Mouse (Mus musculus) hindbrain, postnatal 0 days (tissue): Measurements from ENCODE around the gene Gm29133. TPM values are rescaled to one million over a fixed set of nuclear protein-coding genes. Genes with fewer than 3 reads are reported as not detected.
A peak's percentile ranks its signal among the peaks of the same experiment; 100 is the strongest.

Experiments used
- ATAC-seq: fragments of 200-750 bp; cut with Nextera tagmentation; 2 replicates; pipeline ENCODE4 v1.8.0; 2017; ENCODE audit warnings: mild to moderate bottlenecking, moderate TSS enrichment, moderate library complexity
- DNase-seq: peaks from one replicate; pipeline ENCODE4 v3.0.0-alpha.2; 2015; ENCODE audit warnings: low spot score
- H3K27ac ChIP-seq: fragments of 300-500 bp; sonication (generic); 2 replicates; pipeline ENCODE4 v1.5.1; 2014; ENCODE audit warnings: mild to moderate bottlenecking
- H3K27me3 ChIP-seq: fragments of 300-500 bp; sonication (generic); 2 replicates; pipeline ENCODE4 v1.6.1; 2014; ENCODE audit warnings: low read length, mixed read lengths; ENCODE audit not compliant: insufficient read depth
- H3K36me3 ChIP-seq: fragments of 300-500 bp; sonication (generic); 2 replicates; pipeline ENCODE4 v1.6.1; 2014; ENCODE audit warnings: low read length, mixed read lengths; ENCODE audit not compliant: insufficient read depth
- H3K4me1 ChIP-seq: fragments of 300-500 bp; sonication (generic); 2 replicates; pipeline ENCODE4 v1.6.1; 2014; ENCODE audit warnings: antibody characterized with exemption, low read length, mixed read lengths; ENCODE audit not compliant: insufficient read depth
- H3K4me2 ChIP-seq: fragments of 300-500 bp; sonication (generic); 2 replicates; pipeline ENCODE4 v1.6.1; 2014; ENCODE audit warnings: low read depth, mild to moderate bottlenecking, low read length, moderate library complexity, mixed read lengths
- H3K4me3 ChIP-seq: fragments of 300-500 bp; sonication (generic); 2 replicates; pipeline ENCODE4 v1.5.1; 2014; ENCODE audit warnings: low read length
- H3K9ac ChIP-seq: fragments of 300-500 bp; sonication (generic); replicated peaks from 2 replicates; pipeline ENCODE4 v1.6.1; 2014; ENCODE audit warnings: mild to moderate bottlenecking, low read length, moderate library complexity, mixed read lengths
- H3K9me3 ChIP-seq: fragments of 300-500 bp; sonication (generic); 2 replicates; pipeline ENCODE4 v1.6.1; 2016; ENCODE audit warnings: low read length, mixed read lengths
- CTCF ChIP-seq: IDR thresholded peaks from 2 replicates; pipeline ENCODE4 v1.5.1; 2016; ENCODE audit warnings: antibody characterized with exemption, control low read depth, low read depth
- WGBS: fragments of 180-500 bp; shearing (Covaris S2); extraction: QIAGEN DNeasy Blood & Tissue Kit; methylation state at CpG from one replicate; pipeline ENCODE4 v1.1.7; 2014; 5-methylcytosine and 5-hydroxymethylcytosine counted together
- polyA plus RNA-seq: library from polyadenylated mRNA; unstranded; fragments of >200 nt; fragmentation: Nextera tagmentation; extraction: Ambion mirVana; gene quantifications from 2 replicates; pipeline ENCODE4 v1.2.1, GENCODE M21; 2015
- total RNA-seq: library from RNA; depleted of rRNA; stranded (reverse); fragments of >200 nt; gene quantifications from 2 replicates; pipeline ENCODE4 v1.2.3, GENCODE M21; 2014; rRNA removed

Gene Gm29133
- not detected in 2 replicates for total RNA-seq
- polyA plus RNA-seq = not detected in 2 replicates

- Histone ChIP-seq H3K36me3 (no peaks in the 10 kb centered on the region), H3K9ac (no peak within 1 kb of the TSS), H3K27me3 (no peaks in the 10 kb centered on the region), H3K4me1 (no peaks in the 10 kb centered on the region), H3K27ac (no peak within 1 kb of the TSS), H3K9me3 (no peaks in the 10 kb centered on the region), H3K4me2 (no peak within 1 kb of the TSS), H3K4me3 (no peak within 1 kb of the TSS)
- TF ChIP-seq CTCF = no peak
- no peak for ATAC-seq
- 50% methylated on average over 5 of the region's 5 CpGs for WGBS
- DNase-seq = peak; percentile 9
These were observed at the start of gene Gm29133 for GRCm38 (mm10) chr3:75747897-75748296. Gm29133 (plus strand) TSS chr3:75748197.

- Histone ChIP-seq H3K9me3 (no peaks in the 10 kb centered on the region), H3K36me3 (no peaks in the 10 kb centered on the region), H3K27me3 (no peaks in the 10 kb centered on the region), H3K4me1 (no peaks in the 10 kb centered on the region), H3K27ac (no peak overlapping the region), H3K4me3 (no peak overlapping the region), H3K4me2 (no peak overlapping the region), H3K9ac (no peak overlapping the region)
- no peak for TF ChIP-seq CTCF
- 91% methylated on average over 3 of the region's 3 CpGs for WGBS
- DNase-seq (no peak), ATAC-seq (no peak)
These were observed 48.9 kb upstream of the Gm29133 start for GRCm38 (mm10) chr3:75699088-75699487.

GRCm38 (mm10) chr3:75701336-75701735 is 46.7 kb upstream of the Gm29133 start:
- no peak for DNase-seq
- no peak overlapping the region for H3K4me3 ChIP-seq
- 86% methylated on average over 3 of the region's 3 CpGs for WGBS
- H3K36me3 ChIP-seq = no peaks in the 10 kb centered on the region
- H3K4me2 ChIP-seq = no peak overlapping the region
- TF ChIP-seq CTCF = no peak
- no peaks in the 10 kb centered on the region for H3K4me1 ChIP-seq
- no peaks in the 10 kb centered on the region for H3K9me3 ChIP-seq
- H3K9ac ChIP-seq = no peak overlapping the region
- no peaks in the 10 kb centered on the region for H3K27me3 ChIP-seq
- H3K27ac ChIP-seq = no peak overlapping the region
- ATAC-seq = no peak

- no peak for ATAC-seq
- no peaks in the 10 kb centered on the region for H3K9me3 ChIP-seq
- DNase-seq = no peak
- no peak overlapping the region for H3K27ac ChIP-seq
- WGBS = 70% methylated on average over 3 of the region's 3 CpGs
- no peak for TF ChIP-seq CTCF
- no peak overlapping the region for H3K9ac ChIP-seq
- H3K4me1 ChIP-seq = no peaks in the 10 kb centered on the region
- H3K4me3 ChIP-seq = no peak overlapping the region
- no peak overlapping the region for H3K4me2 ChIP-seq
- H3K27me3 ChIP-seq = no peaks in the 10 kb centered on the region
- H3K36me3 ChIP-seq = no peaks in the 10 kb centered on the region
These were observed 41.5 kb upstream of the Gm29133 start for GRCm38 (mm10) chr3:75706536-75706935.

GRCm38 (mm10) chr3:75713678-75714295 is 34.2 kb upstream of the Gm29133 start:
- Histone ChIP-seq H3K36me3 (no peaks in the 10 kb centered on the region), H3K4me1 (no peaks in the 10 kb centered on the region), H3K4me3 (no peak overlapping the region), H3K9ac (no peak overlapping the region), H3K27ac (no peak overlapping the region), H3K4me2 (no peak overlapping the region), H3K27me3 (no peaks in the 10 kb centered on the region), H3K9me3 (no peaks in the 10 kb centered on the region)
- no peak for TF ChIP-seq CTCF
- no peak for ATAC-seq
- WGBS = 67% methylated on average over 3 of the region's 3 CpGs
- no peak for DNase-seq

- ATAC-seq = no peak
- DNase-seq = peak; percentile 72
- WGBS = 17% methylated on average over 2 of the region's 2 CpGs
These were observed 27.3 kb upstream of the Gm29133 start for GRCm38 (mm10) chr3:75720663-75721062.

GRCm38 (mm10) chr3:75730982-75731600 is 16.9 kb upstream of the Gm29133 start:
- WGBS = 76% methylated on average over 3 of the region's 3 CpGs
- Histone ChIP-seq H3K9me3 (no peaks in the 10 kb centered on the region), H3K27me3 (no peaks in the 10 kb centered on the region), H3K4me1 (no peaks in the 10 kb centered on the region), H3K4me2 (no peak overlapping the region), H3K36me3 (no peaks in the 10 kb centered on the region), H3K4me3 (no peak overlapping the region), H3K9ac (no peak overlapping the region), H3K27ac (no peak overlapping the region)
- no peak for ATAC-seq
- no peak for TF ChIP-seq CTCF
- DNase-seq = peak; percentile 4

More at GRCm38 (mm10) chr3:75720663-75721062, 27.3 kb upstream of the Gm29133 start:
- Histone ChIP-seq H3K4me1 (no peaks in the 10 kb centered on the region), H3K4me2 (no peak overlapping the region), H3K4me3 (no peak overlapping the region), H3K27ac (no peak overlapping the region), H3K36me3 (no peaks in the 10 kb centered on the region), H3K9me3 (no peaks in the 10 kb centered on the region), H3K27me3 (no peaks in the 10 kb centered on the region), H3K9ac (no peak overlapping the region)
- peak; percentile 78 for TF ChIP-seq CTCF
